Mouse (Mus musculus) erythroblast, embryonic 14.5 days (primary cell): ENCODE data around the gene Dgcr8. TPM values are rescaled to one million over a fixed set of nuclear protein-coding genes. Genes with fewer than 3 reads are reported as not detected.

Source experiments
- H3K27me3 ChIP-seq: 2 replicates; pipeline ENCODE4 v1.6.1; 2012; ENCODE audit warnings: inconsistent platforms; ENCODE audit not compliant: control insufficient read depth
- H3K36me3 ChIP-seq: 2 replicates; pipeline ENCODE4 v1.6.1; 2012; ENCODE audit warnings: mild to moderate bottlenecking, inconsistent platforms; ENCODE audit not compliant: control insufficient read depth
- H3K4me1 ChIP-seq: 2 replicates; pipeline ENCODE4 v1.6.1; 2012; ENCODE audit warnings: inconsistent platforms; ENCODE audit not compliant: control insufficient read depth
- H3K4me3 ChIP-seq: replicated peaks from 2 replicates; pipeline ENCODE3; 2012; ENCODE audit warnings: moderate library complexity, mild to moderate bottlenecking, inconsistent platforms
- H3K9me3 ChIP-seq: 2 replicates; pipeline ENCODE4 v1.6.1; 2012; ENCODE audit warnings: low read length, inconsistent platforms, mixed read lengths; ENCODE audit not compliant: control insufficient read depth
- GATA1 ChIP-seq: IDR thresholded peaks from 2 replicates; pipeline ENCODE4 v1.6.1; 2012; ENCODE audit warnings: low read length, inconsistent platforms, mixed read lengths
- TAL1 ChIP-seq: IDR thresholded peaks from 3 replicates; pipeline ENCODE4 v1.6.1; 2012; ENCODE audit warnings: low read length, inconsistent platforms, mixed read lengths
- polyA plus RNA-seq: library from polyadenylated mRNA; stranded (reverse); fragments of >175 nt; gene quantifications from 2 replicates; pipeline ENCODE4 v1.2.3, GENCODE M21; 2012

Gene Dgcr8
- polyA plus RNA-seq, 1 experiment: 0.64 TPM

GRCm38 (mm10) chr16:18229622-18230021, 59.4 kb downstream of the Dgcr8 start:
- Histone ChIP-seq H3K4me3 (no peak overlapping the region), H3K36me3 (peaks cover 12% of the 10 kb centered on the region; the same call in 1 of the 2 replicates), H3K4me1 (peaks cover 6% of the 10 kb centered on the region), H3K27me3 (peaks cover 17% of the 10 kb centered on the region), H3K9me3 (no peaks in the 10 kb centered on the region)
- TF ChIP-seq TAL1: no peak
- no peak for TF ChIP-seq GATA1

- H3K36me3 ChIP-seq: peaks cover 20% of the 10 kb centered on the region; the same call in 1 of the 2 replicates
- H3K27me3 ChIP-seq: peaks cover 9% of the 10 kb centered on the region
- H3K9me3 ChIP-seq: no peaks in the 10 kb centered on the region
- TF ChIP-seq TAL1 (no peak), GATA1 (no peak)
- no peak overlapping the region for H3K4me3 ChIP-seq
- H3K4me1 ChIP-seq: peaks cover 2% of the 10 kb centered on the region
Measured at GRCm38 (mm10) chr16:18228856-18229255, 60.2 kb downstream of the Dgcr8 start.

- peaks cover 2% of the 10 kb centered on the region for H3K4me1 ChIP-seq
- H3K4me3 ChIP-seq: no peak overlapping the region
- H3K27me3 ChIP-seq: peaks cover under 1% of the 10 kb centered on the region; the same call in 1 of the 2 replicates
- peaks cover 20% of the 10 kb centered on the region; the same call in 1 of the 2 replicates for H3K36me3 ChIP-seq
- TF ChIP-seq TAL1 (0 out of 3 replicates have a peak, but pooled peaks have one; percentile 2), GATA1 (no peak)
- no peaks in the 10 kb centered on the region for H3K9me3 ChIP-seq
Measured at GRCm38 (mm10) chr16:18227897-18228422, 61.1 kb downstream of the Dgcr8 start.

- H3K36me3 ChIP-seq: peaks cover 24% of the 10 kb centered on the region
- no peak overlapping the region for H3K4me3 ChIP-seq
- TF ChIP-seq TAL1: no peak
- no peak for TF ChIP-seq GATA1
- H3K27me3 ChIP-seq: no peaks in the 10 kb centered on the region
- H3K9me3 ChIP-seq: no peaks in the 10 kb centered on the region
- peaks cover 2% of the 10 kb centered on the region for H3K4me1 ChIP-seq
Measured at GRCm38 (mm10) chr16:18227187-18227586, 61.9 kb downstream of the Dgcr8 start.

GRCm38 (mm10) chr16:18222188-18222587, 66.9 kb downstream of the Dgcr8 start:
- H3K27me3 ChIP-seq: no peaks in the 10 kb centered on the region
- TF ChIP-seq GATA1 (no peak), TAL1 (no peak)
- H3K9me3 ChIP-seq: no peaks in the 10 kb centered on the region
- H3K4me3 ChIP-seq: no peak overlapping the region
- no peaks in the 10 kb centered on the region for H3K4me1 ChIP-seq
- H3K36me3 ChIP-seq: peaks cover 19% of the 10 kb centered on the region

GRCm38 (mm10) chr16:18221543-18221898, 67.5 kb downstream of the Dgcr8 start:
- Histone ChIP-seq H3K4me1 (no peaks in the 10 kb centered on the region), H3K27me3 (no peaks in the 10 kb centered on the region), H3K9me3 (no peaks in the 10 kb centered on the region), H3K36me3 (peaks cover 18% of the 10 kb centered on the region), H3K4me3 (no peak overlapping the region)
- no peak for TF ChIP-seq TAL1
- TF ChIP-seq GATA1: no peak

- Histone ChIP-seq H3K36me3 (peaks cover 16% of the 10 kb centered on the region), H3K4me3 (no peak overlapping the region), H3K9me3 (no peaks in the 10 kb centered on the region), H3K27me3 (no peaks in the 10 kb centered on the region), H3K4me1 (no peaks in the 10 kb centered on the region)
- TF ChIP-seq TAL1 (no peak), GATA1 (no peak)
Measured at GRCm38 (mm10) chr16:18220856-18221542, 68.0 kb downstream of the Dgcr8 start.

GRCm38 (mm10) chr16:18220001-18220400, 69.0 kb downstream of the Dgcr8 start:
- no peaks in the 10 kb centered on the region; the same call in 1 of the 2 replicates for H3K27me3 ChIP-seq
- peaks cover 13% of the 10 kb centered on the region for H3K36me3 ChIP-seq
- no peaks in the 10 kb centered on the region for H3K4me1 ChIP-seq
- no peaks in the 10 kb centered on the region for H3K9me3 ChIP-seq
- no peak overlapping the region for H3K4me3 ChIP-seq
- TF ChIP-seq GATA1: no peak

- TF ChIP-seq GATA1: no peak
- no peak for TF ChIP-seq TAL1
- Histone ChIP-seq H3K4me3 (no peak overlapping the region), H3K36me3 (peaks cover 4% of the 10 kb centered on the region), H3K27me3 (no peaks in the 10 kb centered on the region; the same call in 1 of the 2 replicates), H3K9me3 (no peaks in the 10 kb centered on the region), H3K4me1 (no peaks in the 10 kb centered on the region)
Measured at GRCm38 (mm10) chr16:18218580-18218996, 70.5 kb downstream of the Dgcr8 start.
